Mouse (Mus musculus): ENCODE results near the gene Nfu1. TPM values are rescaled to one million over a fixed set of nuclear protein-coding genes. Genes with fewer than 3 reads are reported as not detected.

The Nfu1 gene
- polyA plus RNA-seq, 1 experiment: 100 TPM

GRCm38 (mm10) chr6:86996629-86997307, 12.3 kb upstream of the Nfu1 start:
- H3K4me3 ChIP-seq (ENCODE audit: control insufficient read depth, insufficient read depth, low read length): no peak overlapping the region
- TF ChIP-seq POLR2A (IDR thresholded peaks at IDR 0.05; ENCODE audit: control insufficient read depth, extremely low read depth, insufficient read depth, low read length, poor library complexity): no peak
- 94% methylated on average over 5 of the region's 5 CpGs for WGBS
- H3K4me1 ChIP-seq (replicated peaks; ENCODE audit: control insufficient read depth, insufficient read depth, low read length): no peaks in the 10 kb centered on the region
- peaks cover 33% of the 10 kb centered on the region for H3K36me3 ChIP-seq (ENCODE audit: control insufficient read depth, insufficient read depth, low read length)
- no peak for DNase-seq
- H3K27me3 ChIP-seq (ENCODE audit: control insufficient read depth, insufficient read depth, low read length): no peaks in the 10 kb centered on the region
- H3K27ac ChIP-seq (ENCODE audit: control insufficient read depth, insufficient read depth, low read length): no peak overlapping the region

GRCm38 (mm10) chr6:86997360-86997759, 11.7 kb upstream of the Nfu1 start:
- 96% methylated on average over 6 of the region's 6 CpGs for WGBS
- no peak for DNase-seq
- Histone ChIP-seq H3K27me3 (ENCODE audit: control insufficient read depth, insufficient read depth, low read length) (no peaks in the 10 kb centered on the region), H3K27ac (ENCODE audit: control insufficient read depth, insufficient read depth, low read length) (no peak overlapping the region), H3K4me1 (replicated peaks; ENCODE audit: control insufficient read depth, insufficient read depth, low read length) (no peaks in the 10 kb centered on the region), H3K36me3 (ENCODE audit: control insufficient read depth, insufficient read depth, low read length) (peaks cover 33% of the 10 kb centered on the region), H3K4me3 (ENCODE audit: control insufficient read depth, insufficient read depth, low read length) (no peak overlapping the region)
- TF ChIP-seq CTCF (IDR thresholded peaks at IDR 0.05; ENCODE audit: borderline replicate concordance, control insufficient read depth, extremely low read depth, insufficient read depth, low read length, poor library complexity): no peak
- no peak for TF ChIP-seq POLR2A (IDR thresholded peaks at IDR 0.05; ENCODE audit: control insufficient read depth, extremely low read depth, insufficient read depth, low read length, poor library complexity)

GRCm38 (mm10) chr6:87001995-87002394, 7.0 kb upstream of the Nfu1 start:
- H3K27ac ChIP-seq (ENCODE audit: control insufficient read depth, insufficient read depth, low read length): no peak overlapping the region
- no peak for TF ChIP-seq POLR2A (IDR thresholded peaks at IDR 0.05; ENCODE audit: control insufficient read depth, extremely low read depth, insufficient read depth, low read length, poor library complexity)
- no peak for TF ChIP-seq CTCF (IDR thresholded peaks at IDR 0.05; ENCODE audit: borderline replicate concordance, control insufficient read depth, extremely low read depth, insufficient read depth, low read length, poor library complexity)
- no peaks in the 10 kb centered on the region for H3K27me3 ChIP-seq (ENCODE audit: control insufficient read depth, insufficient read depth, low read length)
- WGBS: 95% methylated on average over 6 of the region's 6 CpGs
- no peak overlapping the region for H3K4me3 ChIP-seq (ENCODE audit: control insufficient read depth, insufficient read depth, low read length)
- no peak for DNase-seq
- no peaks in the 10 kb centered on the region for H3K4me1 ChIP-seq (replicated peaks; ENCODE audit: control insufficient read depth, insufficient read depth, low read length)
- peaks cover 16% of the 10 kb centered on the region for H3K36me3 ChIP-seq (ENCODE audit: control insufficient read depth, insufficient read depth, low read length)

GRCm38 (mm10) chr6:87002521-87003055, 6.4 kb upstream of the Nfu1 start:
- H3K4me3 ChIP-seq (ENCODE audit: control insufficient read depth, insufficient read depth, low read length): no peak overlapping the region
- no peak overlapping the region for H3K27ac ChIP-seq (ENCODE audit: control insufficient read depth, insufficient read depth, low read length)
- H3K27me3 ChIP-seq (ENCODE audit: control insufficient read depth, insufficient read depth, low read length): no peaks in the 10 kb centered on the region
- WGBS: 14% methylated on average over 8 of the region's 8 CpGs
- H3K36me3 ChIP-seq (ENCODE audit: control insufficient read depth, insufficient read depth, low read length): peaks cover 10% of the 10 kb centered on the region
- DNase-seq: peak; percentile 76
- TF ChIP-seq CTCF (IDR thresholded peaks at IDR 0.05; ENCODE audit: borderline replicate concordance, control insufficient read depth, extremely low read depth, insufficient read depth, low read length, poor library complexity) (peak; percentile 46; the same call in 1 of the 2 replicates), POLR2A (IDR thresholded peaks at IDR 0.05; ENCODE audit: control insufficient read depth, extremely low read depth, insufficient read depth, low read length, poor library complexity) (no peak)
- H3K4me1 ChIP-seq (replicated peaks; ENCODE audit: control insufficient read depth, insufficient read depth, low read length): no peaks in the 10 kb centered on the region

- Histone ChIP-seq H3K27me3 (ENCODE audit: control insufficient read depth, insufficient read depth, low read length) (no peaks in the 10 kb centered on the region), H3K36me3 (ENCODE audit: control insufficient read depth, insufficient read depth, low read length) (no peaks in the 10 kb centered on the region), H3K27ac (ENCODE audit: control insufficient read depth, insufficient read depth, low read length) (no peak overlapping the region), H3K4me3 (ENCODE audit: control insufficient read depth, insufficient read depth, low read length) (no peak overlapping the region), H3K4me1 (replicated peaks; ENCODE audit: control insufficient read depth, insufficient read depth, low read length) (peaks cover under 1% of the 10 kb centered on the region)
- TF ChIP-seq POLR2A (IDR thresholded peaks at IDR 0.05; ENCODE audit: control insufficient read depth, extremely low read depth, insufficient read depth, low read length, poor library complexity): no peak
- TF ChIP-seq CTCF (IDR thresholded peaks at IDR 0.05; ENCODE audit: borderline replicate concordance, control insufficient read depth, extremely low read depth, insufficient read depth, low read length, poor library complexity): no peak
- WGBS: 94% methylated on average over 2 of the region's 2 CpGs
- DNase-seq: no peak
Measured at GRCm38 (mm10) chr6:87004099-87004498, 4.9 kb upstream of the Nfu1 start.

GRCm38 (mm10) chr6:87005577-87005976, 3.5 kb upstream of the Nfu1 start:
- peaks cover 2% of the 10 kb centered on the region for H3K4me1 ChIP-seq (replicated peaks; ENCODE audit: control insufficient read depth, insufficient read depth, low read length)
- no peak overlapping the region for H3K27ac ChIP-seq (ENCODE audit: control insufficient read depth, insufficient read depth, low read length)
- no peaks in the 10 kb centered on the region for H3K27me3 ChIP-seq (ENCODE audit: control insufficient read depth, insufficient read depth, low read length)
- H3K36me3 ChIP-seq (ENCODE audit: control insufficient read depth, insufficient read depth, low read length): no peaks in the 10 kb centered on the region
- DNase-seq: no peak
- no peak for TF ChIP-seq CTCF (IDR thresholded peaks at IDR 0.05; ENCODE audit: borderline replicate concordance, control insufficient read depth, extremely low read depth, insufficient read depth, low read length, poor library complexity)
- TF ChIP-seq POLR2A (IDR thresholded peaks at IDR 0.05; ENCODE audit: control insufficient read depth, extremely low read depth, insufficient read depth, low read length, poor library complexity): no peak
- H3K4me3 ChIP-seq (ENCODE audit: control insufficient read depth, insufficient read depth, low read length): no peak overlapping the region

Measured in thymus, adult 2 months (tissue).